15 mouse cellular contexts compared by ENCODE assay signal in genomic region chr10:41957421-41958225, GRCm38 (mm10).
A peak's percentile ranks its signal among the peaks of the same experiment; 100 is the strongest.
DNase-seq lines count a peak whose midpoint lies in the region; ATAC-seq lines count a peak whose summit lies in the region.
"Had no signal": no experiment of that assay in that cellular context is flagged by ENCODE, and none has a peak within 500 bp of the region (broad histone marks: within the 10 kb centered on the region; RNA-seq: fewer than 3 reads in every experiment).

No protein-coding gene starts in this region.

- DNase-seq in forebrain, embryonic 10.5 days (ENCODE audit: extremely low spot score, low spot score) = no peak
- DNase-seq in kidney, postnatal 36 days = peak; percentile 39 to 44
- peak; percentile 56 for DNase-seq in thymus, postnatal 14 days
- DNase-seq in adipocyte (ENCODE audit: low spot score) = no peak
- DNase-seq in adrenal gland, postnatal 4 days (ENCODE audit: low spot score in 2 of 2) = no peak
- DNase-seq: cerebellum, adult 8-10 months; gastrocnemius, postnatal 14 days; layer of hippocampus, postnatal 36 days; lung, postnatal 36 days had no signal

- H3K4me2 ChIP-seq in forebrain, embryonic 13.5 days = no peak overlapping the region
- no peak overlapping the region for H3K4me2 ChIP-seq in kidney, embryonic 14.5 days (replicated peaks; ENCODE audit: low read depth, low read length)
- no peak overlapping the region for H3K4me2 ChIP-seq in forebrain, embryonic 16.5 days (ENCODE audit: low read length)
- H3K4me2 ChIP-seq: heart, embryonic 11.5 days; neural tube, embryonic 15.5 days had no signal

- peak; percentile 43; the same call in 1 of the 2 replicates for ATAC-seq in forebrain, embryonic 13.5 days
- ATAC-seq in kidney, embryonic 14.5 days (ENCODE audit: low FRiP score, low TSS enrichment) = no peak
- ATAC-seq in forebrain, embryonic 16.5 days = peak; percentile 75

- no peak overlapping the region for H3K27ac ChIP-seq in forebrain, embryonic 13.5 days
- H3K27ac ChIP-seq in forebrain, embryonic 10.5 days = no peak overlapping the region
- H3K27ac ChIP-seq in kidney, embryonic 14.5 days (ENCODE audit: low read depth, low read length) = no peak overlapping the region
- no peak overlapping the region for H3K27ac ChIP-seq in forebrain, embryonic 16.5 days (ENCODE audit: low read length)
- H3K27ac ChIP-seq: hindbrain, embryonic 10.5 days; neural tube, embryonic 15.5 days had no signal

- no peaks in the 10 kb centered on the region for H3K36me3 ChIP-seq in forebrain, embryonic 13.5 days (ENCODE audit: poor library complexity, severe bottlenecking)
- no peaks in the 10 kb centered on the region for H3K36me3 ChIP-seq in forebrain, embryonic 10.5 days (replicated peaks)
- H3K36me3 ChIP-seq in kidney, embryonic 14.5 days (ENCODE audit: control insufficient read depth, insufficient read depth, low read length) = no peaks in the 10 kb centered on the region
- H3K36me3 ChIP-seq in forebrain, embryonic 16.5 days (ENCODE audit: control insufficient read depth, insufficient read depth) = no peaks in the 10 kb centered on the region
- H3K36me3 ChIP-seq: hindbrain, embryonic 10.5 days; neural tube, embryonic 15.5 days had no signal

- WGBS in forebrain, embryonic 13.5 days = 89% methylated on average over 18 of the region's 18 CpGs
- 91% methylated on average over 18 of the region's 18 CpGs for WGBS in forebrain, embryonic 10.5 days
- WGBS in kidney, embryonic 14.5 days = 91% methylated on average over 18 of the region's 18 CpGs
- WGBS in forebrain, embryonic 16.5 days = 77% methylated on average over 18 of the region's 18 CpGs

- no peak overlapping the region for H3K9ac ChIP-seq in forebrain, embryonic 13.5 days
- H3K9ac ChIP-seq in kidney, embryonic 14.5 days (ENCODE audit: low read depth, low read length) = no peak overlapping the region
- H3K9ac ChIP-seq in forebrain, embryonic 16.5 days (replicated peaks; ENCODE audit: low read depth, low read length) = no peak overlapping the region
- H3K9ac ChIP-seq: neural tube, embryonic 15.5 days had no signal

- no peaks in the 10 kb centered on the region for H3K27me3 ChIP-seq in forebrain, embryonic 13.5 days
- H3K27me3 ChIP-seq in forebrain, embryonic 10.5 days (ENCODE audit: poor library complexity, severe bottlenecking) = no peaks in the 10 kb centered on the region
- no peaks in the 10 kb centered on the region for H3K27me3 ChIP-seq in kidney, embryonic 14.5 days (ENCODE audit: control insufficient read depth, insufficient read depth, low read length)
- no peaks in the 10 kb centered on the region for H3K27me3 ChIP-seq in forebrain, embryonic 16.5 days (replicated peaks; ENCODE audit: control insufficient read depth, insufficient read depth, low read length)
- H3K27me3 ChIP-seq: neural tube, embryonic 15.5 days had no signal

- no peak overlapping the region for H3K4me3 ChIP-seq in forebrain, embryonic 13.5 days
- H3K4me3 ChIP-seq in forebrain, embryonic 10.5 days = no peak overlapping the region
- H3K4me3 ChIP-seq in kidney, embryonic 14.5 days (ENCODE audit: low read length) = no peak overlapping the region
- H3K4me3 ChIP-seq in forebrain, embryonic 16.5 days (replicated peaks; ENCODE audit: low read length) = no peak overlapping the region
- H3K4me3 ChIP-seq: hindbrain, embryonic 10.5 days; neural tube, embryonic 15.5 days had no signal

- H3K9me3 ChIP-seq in forebrain, embryonic 13.5 days (replicated peaks) = no peaks in the 10 kb centered on the region
- no peaks in the 10 kb centered on the region for H3K9me3 ChIP-seq in forebrain, embryonic 10.5 days
- H3K9me3 ChIP-seq in kidney, embryonic 14.5 days (ENCODE audit: control insufficient read depth, low read length) = no peaks in the 10 kb centered on the region
- H3K9me3 ChIP-seq in forebrain, embryonic 16.5 days (ENCODE audit: control insufficient read depth, low read length) = no peaks in the 10 kb centered on the region
- H3K9me3 ChIP-seq: neural tube, embryonic 15.5 days had no signal

- H3K4me1 ChIP-seq in forebrain, embryonic 13.5 days = 0 out of 2 replicates have a peak, but pooled peaks cover under 1% of the 10 kb centered on the region
- H3K4me1 ChIP-seq in forebrain, embryonic 10.5 days = peaks cover 7% of the 10 kb centered on the region
- H3K4me1 ChIP-seq in kidney, embryonic 14.5 days (ENCODE audit: control insufficient read depth, insufficient read depth, low read length) = no peaks in the 10 kb centered on the region
- H3K4me1 ChIP-seq in forebrain, embryonic 16.5 days (replicated peaks; ENCODE audit: control insufficient read depth, insufficient read depth, low read length) = peaks cover 7% of the 10 kb centered on the region
- H3K4me1 ChIP-seq: neural tube, embryonic 15.5 days had no signal

Comparison
In these comparisons a context has a peak if more than half of its experiments do, and no peak if none do; other contexts are left out.
1. DNase-seq: peak in kidney, postnatal 36 days (2 of 2) and thymus, postnatal 14 days (single experiment); none in forebrain, embryonic 10.5 days (single experiment), adipocyte (single experiment) and adrenal gland, postnatal 4 days (0 of 2).